18 mouse cellular contexts compared by ENCODE assay signal in genomic region chr15:25603286-25603685, GRCm38 (mm10). TPM values are rescaled to one million over a fixed set of nuclear protein-coding genes. Genes with fewer than 3 reads are reported as not detected.
A peak's percentile ranks its signal among the peaks of the same experiment; 100 is the strongest.
DNase-seq lines count a peak whose midpoint lies in the region; ATAC-seq and TF ChIP-seq lines count a peak whose summit lies in the region.
"Had no signal": no experiment of that assay in that cellular context is flagged by ENCODE, and none has a peak within 500 bp of the region (broad histone marks: within the 10 kb centered on the region; RNA-seq: fewer than 3 reads in every experiment).

No protein-coding gene starts in this region.

- TF ChIP-seq CTCF in kidney, postnatal 0 days (IDR thresholded peaks at IDR 0.05; ENCODE audit: low read depth) = peak; percentile 5; the same call in 1 of the 2 replicates
- no peak for TF ChIP-seq CTCF in left cerebral cortex, adult 2 months (IDR thresholded peaks at IDR 0.05)

- H3K27me3 ChIP-seq in kidney, postnatal 0 days (ENCODE audit: insufficient read depth, low read length) = no peaks in the 10 kb centered on the region
- no peaks in the 10 kb centered on the region for H3K27me3 ChIP-seq in limb, embryonic 13.5 days
- H3K27me3 ChIP-seq: embryonic facial prominence, embryonic 13.5 days; limb, embryonic 15.5 days had no signal

- H3K4me2 ChIP-seq in kidney, postnatal 0 days (ENCODE audit: low read length) = 0 out of 2 replicates have a peak overlapping the region, but pooled peaks have one; percentile 8
- H3K4me2 ChIP-seq in limb, embryonic 13.5 days (replicated peaks) = no peak overlapping the region
- H3K4me2 ChIP-seq: embryonic facial prominence, embryonic 13.5 days; forebrain, embryonic 12.5 days; heart, embryonic 11.5 days; limb, embryonic 15.5 days; midbrain, embryonic 11.5 days had no signal

- H3K9ac ChIP-seq in kidney, postnatal 0 days (ENCODE audit: low read depth, low read length) = no peak overlapping the region
- no peak overlapping the region for H3K9ac ChIP-seq in limb, embryonic 13.5 days
- H3K9ac ChIP-seq: embryonic facial prominence, embryonic 13.5 days; forebrain, embryonic 12.5 days; limb, embryonic 15.5 days; liver, postnatal 0 days had no signal

- no peaks in the 10 kb centered on the region for H3K36me3 ChIP-seq in kidney, postnatal 0 days (ENCODE audit: insufficient read depth, low read length)
- H3K36me3 ChIP-seq in limb, embryonic 13.5 days = no peaks in the 10 kb centered on the region
- H3K36me3 ChIP-seq: embryonic facial prominence, embryonic 13.5 days; forebrain, embryonic 12.5 days; limb, embryonic 15.5 days had no signal

- DNase-seq in kidney, postnatal 0 days (ENCODE audit: low spot score) = peak; percentile 83
- DNase-seq in kidney, adult 9 months = no peak
- DNase-seq in Muller cell, postnatal 12 days (ENCODE audit: inconsistent ontology term) = peak; percentile 72
- DNase-seq in embryo, embryonic 10.5 days (ENCODE audit: low spot score) = peak; percentile 60
- no peak for DNase-seq in left cerebral cortex, adult 2 months (ENCODE audit: extremely low spot score in 1 of 2, low spot score in 2 of 2)
- no peak for DNase-seq in adrenal gland, adult (ENCODE audit: inconsistent age in 2 of 2, low spot score in 1 of 2)
- DNase-seq: adrenal gland, postnatal 25 days; cerebellum, adult 9-10 months; heart, postnatal 4 days; liver, postnatal 0 days; right cerebral cortex, postnatal 14 days had no signal

- peak; percentile 72; the same call in 1 of the 2 replicates for ATAC-seq in kidney, postnatal 0 days (replicated peaks; ENCODE audit: low FRiP score, low read depth)
- peak; percentile 51; the same call in 1 of the 2 replicates for ATAC-seq in limb, embryonic 13.5 days (ENCODE audit: low FRiP score, low read depth)
- ATAC-seq: liver, postnatal 0 days had no signal

- 0 out of 2 replicates have a peak, but pooled peaks cover 3% of the 10 kb centered on the region for H3K4me1 ChIP-seq in kidney, postnatal 0 days (replicated peaks; ENCODE audit: insufficient read depth, low read length)
- H3K4me1 ChIP-seq in limb, embryonic 13.5 days = 0 out of 2 replicates have a peak, but pooled peaks cover 8% of the 10 kb centered on the region
- H3K4me1 ChIP-seq: forebrain, embryonic 12.5 days; limb, embryonic 15.5 days had no signal

- no peak overlapping the region for H3K4me3 ChIP-seq in kidney, postnatal 0 days (replicated peaks; ENCODE audit: low read depth, low read length)
- H3K4me3 ChIP-seq in limb, embryonic 13.5 days = no peak overlapping the region
- no peak overlapping the region for H3K4me3 ChIP-seq in left cerebral cortex, adult 2 months
- H3K4me3 ChIP-seq: embryonic facial prominence, embryonic 13.5 days; forebrain, embryonic 12.5 days; layer of hippocampus, adult 2 months; limb, embryonic 15.5 days had no signal

- 9% methylated on average over 6 of the region's 6 CpGs for WGBS in kidney, postnatal 0 days
- 46% methylated on average over 6 of the region's 6 CpGs for WGBS in limb, embryonic 13.5 days

- H3K9me3 ChIP-seq in kidney, postnatal 0 days (replicated peaks; ENCODE audit: low read length) = no peaks in the 10 kb centered on the region
- no peaks in the 10 kb centered on the region for H3K9me3 ChIP-seq in limb, embryonic 13.5 days
- H3K9me3 ChIP-seq: embryonic facial prominence, embryonic 13.5 days; forebrain, embryonic 12.5 days; limb, embryonic 15.5 days had no signal

- H3K27ac ChIP-seq in kidney, postnatal 0 days = no peak overlapping the region
- H3K27ac ChIP-seq in limb, embryonic 13.5 days = no peak overlapping the region
- no peak overlapping the region for H3K27ac ChIP-seq in left cerebral cortex, adult 2 months
- H3K27ac ChIP-seq: embryonic facial prominence, embryonic 13.5 days; forebrain, embryonic 12.5 days; layer of hippocampus, adult 2 months; limb, embryonic 15.5 days had no signal

- intact Hi-C loops in left cerebral cortex, adult 2 months (cut with DNase I) = no loop called here

RNA-seq across cellular contexts. Expression of gene Myo10, which starts 19.0 kb away (rescaled TPM):
- 25.8 and 29.3 TPM in 2 replicates for polyA plus RNA-seq in kidney, postnatal 0 days (2015; fragmentation: Nextera tagmentation; extraction: Ambion mirVana)
- 30.3 and 32.3 TPM in 2 replicates for polyA plus RNA-seq in limb, embryonic 13.5 days (2015; fragmentation: Nextera tagmentation; extraction: Ambion mirVana)
- total RNA-seq in left cerebral cortex, adult 2 months (2021) = 10 to 100 TPM; 42.1 to 46.9 TPM

Comparison
In these comparisons a context has a peak if more than half of its experiments do, and no peak if none do; other contexts are left out.
1. DNase-seq: peak in kidney, postnatal 0 days (single experiment), Muller cell, postnatal 12 days (single experiment) and embryo, embryonic 10.5 days (single experiment); none in kidney, adult 9 months (single experiment), left cerebral cortex, adult 2 months (0 of 2) and adrenal gland, adult (0 of 2).